Mouse (Mus musculus): ENCODE data around the gene Actb. TPM values are rescaled to one million over a fixed set of nuclear protein-coding genes. Genes with fewer than 3 reads are reported as not detected.

The Actb gene
- polyA plus RNA-seq, 1 experiment from 2014 or later, result 12,547 TPM

GRCm38 (mm10) chr5:142905725-142906531 is 626 bp downstream of the Actb start:
- Histone ChIP-seq H3K4me2 (replicated peaks) (peak overlapping the region; percentile 78), H3K9ac (replicated peaks) (peak overlapping the region; percentile 100), H3K9me3 (no peaks in the 10 kb centered on the region), H3K27ac (replicated peaks) (peak overlapping the region; percentile 100), H3K27me3 (no peaks in the 10 kb centered on the region), H3K4me1 (peaks cover 53% of the 10 kb centered on the region), H3K4me3 (peak overlapping the region; percentile 90), H3K36me3 (peaks cover 44% of the 10 kb centered on the region)
- ATAC-seq (ENCODE audit: low FRiP score, low read depth), result peak; percentile 82
- under 1% methylated on average over 84 of the region's 84 CpGs for WGBS

GRCm38 (mm10) chr5:142905038-142905695 is 1.4 kb downstream of the Actb start:
- H3K9ac ChIP-seq (replicated peaks), result peak overlapping the region; percentile 100
- 6% methylated on average over 27 of the region's 27 CpGs for WGBS
- H3K4me2 ChIP-seq (replicated peaks), result peak overlapping the region; percentile 78
- peak overlapping the region; percentile 90 for H3K4me3 ChIP-seq
- peaks cover 50% of the 10 kb centered on the region for H3K36me3 ChIP-seq
- peaks cover 53% of the 10 kb centered on the region for H3K4me1 ChIP-seq
- no peaks in the 10 kb centered on the region for H3K27me3 ChIP-seq
- H3K9me3 ChIP-seq, result no peaks in the 10 kb centered on the region
- peak; percentile 17 for ATAC-seq (ENCODE audit: low FRiP score, low read depth)
- peak overlapping the region; percentile 100 for H3K27ac ChIP-seq (replicated peaks)

- peak overlapping the region; percentile 90 for H3K4me3 ChIP-seq
- H3K36me3 ChIP-seq, result peaks cover 58% of the 10 kb centered on the region
- H3K4me2 ChIP-seq (replicated peaks), result peak overlapping the region; percentile 78
- 85% methylated on average over 19 of the region's 19 CpGs for WGBS
- peak overlapping the region; percentile 100 for H3K27ac ChIP-seq (replicated peaks)
- no peaks in the 10 kb centered on the region for H3K9me3 ChIP-seq
- peaks cover 46% of the 10 kb centered on the region for H3K4me1 ChIP-seq
- ATAC-seq (ENCODE audit: low FRiP score, low read depth), result no peak
- no peaks in the 10 kb centered on the region for H3K27me3 ChIP-seq
- H3K9ac ChIP-seq (replicated peaks), result peak overlapping the region; percentile 100
These were observed 2.1 kb downstream of the Actb start for GRCm38 (mm10) chr5:142904208-142905037.

- peaks cover 64% of the 10 kb centered on the region for H3K36me3 ChIP-seq
- peak overlapping the region; percentile 78 for H3K4me2 ChIP-seq (replicated peaks)
- H3K4me3 ChIP-seq, result peak overlapping the region; percentile 90
- peaks cover 38% of the 10 kb centered on the region for H3K4me1 ChIP-seq
- WGBS, result 90% methylated on average over 14 of the region's 14 CpGs
- ATAC-seq (ENCODE audit: low FRiP score, low read depth), result no peak
- no peaks in the 10 kb centered on the region for H3K27me3 ChIP-seq
- H3K9me3 ChIP-seq, result no peaks in the 10 kb centered on the region
- H3K9ac ChIP-seq (replicated peaks), result no peak overlapping the region
- H3K27ac ChIP-seq (replicated peaks), result peak overlapping the region; percentile 100
These were observed 2.9 kb downstream of the Actb start for GRCm38 (mm10) chr5:142903470-142904207.

- no peaks in the 10 kb centered on the region for H3K27me3 ChIP-seq
- no peak overlapping the region for H3K4me3 ChIP-seq
- H3K9ac ChIP-seq (replicated peaks), result 0 out of 2 replicates have a peak overlapping the region, but pooled peaks have one; percentile 20
- H3K9me3 ChIP-seq, result no peaks in the 10 kb centered on the region
- peaks cover 29% of the 10 kb centered on the region for H3K4me1 ChIP-seq
- H3K27ac ChIP-seq (replicated peaks), result peak overlapping the region; percentile 63
- H3K4me2 ChIP-seq (replicated peaks), result peak overlapping the region; percentile 8; the same call in 1 of the 2 replicates
- no peak for ATAC-seq (ENCODE audit: low FRiP score, low read depth)
- 63% methylated on average over 5 of the region's 5 CpGs for WGBS
- peaks cover 64% of the 10 kb centered on the region for H3K36me3 ChIP-seq
These were observed 3.8 kb downstream of the Actb start for GRCm38 (mm10) chr5:142902506-142903314.

- Histone ChIP-seq H3K27ac (replicated peaks) (peak overlapping the region; percentile 63), H3K9me3 (no peaks in the 10 kb centered on the region), H3K27me3 (no peaks in the 10 kb centered on the region), H3K4me1 (peaks cover 22% of the 10 kb centered on the region), H3K9ac (replicated peaks) (0 out of 2 replicates have a peak overlapping the region, but pooled peaks have one; percentile 2), H3K4me2 (replicated peaks) (no peak overlapping the region), H3K4me3 (no peak overlapping the region), H3K36me3 (peaks cover 64% of the 10 kb centered on the region)
- no peak for ATAC-seq (ENCODE audit: low FRiP score, low read depth)
- WGBS, result 67% methylated on average over 4 of the region's 4 CpGs
These were observed 4.6 kb downstream of the Actb start for GRCm38 (mm10) chr5:142901846-142902505.

- no peak overlapping the region for H3K4me3 ChIP-seq
- H3K4me1 ChIP-seq, result peaks cover 20% of the 10 kb centered on the region
- H3K4me2 ChIP-seq (replicated peaks), result no peak overlapping the region
- no peaks in the 10 kb centered on the region for H3K27me3 ChIP-seq
- H3K36me3 ChIP-seq, result peaks cover 64% of the 10 kb centered on the region
- no peaks in the 10 kb centered on the region for H3K9me3 ChIP-seq
- 85% methylated on average over 7 of the region's 7 CpGs for WGBS
- H3K27ac ChIP-seq (replicated peaks), result peak overlapping the region; percentile 63; the same call in 1 of the 2 replicates
- no peak for ATAC-seq (ENCODE audit: low FRiP score, low read depth)
- H3K9ac ChIP-seq (replicated peaks), result no peak overlapping the region
These were observed 5.2 kb downstream of the Actb start for GRCm38 (mm10) chr5:142901355-142901802.

GRCm38 (mm10) chr5:142900651-142901050 is 5.9 kb downstream of the Actb start:
- peak overlapping the region; percentile 8; the same call in 1 of the 2 replicates for H3K27ac ChIP-seq (replicated peaks)
- peaks cover 64% of the 10 kb centered on the region for H3K36me3 ChIP-seq
- H3K4me3 ChIP-seq, result no peak overlapping the region
- ATAC-seq (ENCODE audit: low FRiP score, low read depth), result no peak
- H3K4me1 ChIP-seq, result peaks cover 25% of the 10 kb centered on the region
- H3K4me2 ChIP-seq (replicated peaks), result no peak overlapping the region
- WGBS, result 85% methylated on average over 7 of the region's 7 CpGs
- H3K9ac ChIP-seq (replicated peaks), result no peak overlapping the region
- no peaks in the 10 kb centered on the region for H3K27me3 ChIP-seq
- no peaks in the 10 kb centered on the region for H3K9me3 ChIP-seq

GRCm38 (mm10) chr5:142899932-142900533 is 6.5 kb downstream of the Actb start:
- Histone ChIP-seq H3K9me3 (no peaks in the 10 kb centered on the region), H3K27ac (replicated peaks) (no peak overlapping the region), H3K4me2 (replicated peaks) (no peak overlapping the region), H3K4me3 (no peak overlapping the region), H3K27me3 (no peaks in the 10 kb centered on the region), H3K9ac (replicated peaks) (no peak overlapping the region), H3K36me3 (peaks cover 58% of the 10 kb centered on the region), H3K4me1 (peaks cover 29% of the 10 kb centered on the region)
- no peak for ATAC-seq (ENCODE audit: low FRiP score, low read depth)
- WGBS, result 84% methylated on average over 5 of the region's 5 CpGs

GRCm38 (mm10) chr5:142899057-142899601 is 7.4 kb downstream of the Actb start:
- WGBS, result 85% methylated on average over 9 of the region's 9 CpGs
- no peaks in the 10 kb centered on the region for H3K27me3 ChIP-seq
- H3K36me3 ChIP-seq, result peaks cover 49% of the 10 kb centered on the region
- no peaks in the 10 kb centered on the region for H3K9me3 ChIP-seq
- no peak overlapping the region for H3K4me3 ChIP-seq
- no peak overlapping the region for H3K27ac ChIP-seq (replicated peaks)
- no peak overlapping the region for H3K4me2 ChIP-seq (replicated peaks)
- no peak for ATAC-seq (ENCODE audit: low FRiP score, low read depth)
- H3K4me1 ChIP-seq, result peaks cover 27% of the 10 kb centered on the region
- no peak overlapping the region for H3K9ac ChIP-seq (replicated peaks)
